Mouse (Mus musculus) myocyte (in vitro differentiated cells): ENCODE results near the gene Rexo1.

ENCODE experiments used
- CEBPB ChIP-seq: IDR thresholded peaks from 2 replicates; pipeline ENCODE4 v1.6.1; 2011; ENCODE audit warnings: mild to moderate bottlenecking, moderate library complexity; ENCODE audit not compliant: poor library complexity, insufficient read depth, severe bottlenecking
- E2F4 ChIP-seq: IDR thresholded peaks from one replicate; pipeline ENCODE4 v1.6.1; 2011; ENCODE audit warnings: mild to moderate bottlenecking, control low read depth, moderate library complexity; ENCODE audit not compliant: insufficient read depth
- MAX ChIP-seq: IDR thresholded peaks from one replicate; pipeline ENCODE4 v1.6.1; 2011; ENCODE audit warnings: low read depth, mild to moderate bottlenecking, control low read depth
- POLR2A ChIP-seq: IDR thresholded peaks from one replicate; pipeline ENCODE4 v1.6.1; 2011; ENCODE audit warnings: low read depth, mild to moderate bottlenecking, control low read depth, moderate library complexity; ENCODE audit not compliant: insufficient read length
- REST ChIP-seq: IDR thresholded peaks from one replicate; pipeline ENCODE4 v1.6.1; 2011; ENCODE audit warnings: mild to moderate bottlenecking, control low read depth, moderate library complexity; ENCODE audit not compliant: insufficient read depth, insufficient read length
- TCF12 ChIP-seq: IDR thresholded peaks from one replicate; pipeline ENCODE4 v1.6.1; 2011; ENCODE audit warnings: mild to moderate bottlenecking, control low read depth; ENCODE audit not compliant: poor library complexity, insufficient read depth, severe bottlenecking
- TCF3 ChIP-seq: IDR thresholded peaks from one replicate; pipeline ENCODE4 v1.6.1; 2011; ENCODE audit warnings: low read depth, control low read depth; ENCODE audit not compliant: insufficient read length

- TF ChIP-seq POLR2A = no peak
- no peak for TF ChIP-seq E2F4
- TF ChIP-seq CEBPB = no peak
- TF ChIP-seq MAX = no peak
- TF ChIP-seq REST = no peak
- no peak for TF ChIP-seq TCF12
- TF ChIP-seq TCF3 = no peak
Observed at GRCm38 (mm10) chr10:80546945-80547344, 14.4 kb downstream of the Rexo1 start.
